Mouse (Mus musculus): ENCODE measurements around the gene Slc22a5. TPM values are rescaled to one million over a fixed set of nuclear protein-coding genes. Genes with fewer than 3 reads are reported as not detected.

The Slc22a5 gene
- polyA plus RNA-seq, 1 experiment from 2014 or later, result 7.9 TPM

DNA sequence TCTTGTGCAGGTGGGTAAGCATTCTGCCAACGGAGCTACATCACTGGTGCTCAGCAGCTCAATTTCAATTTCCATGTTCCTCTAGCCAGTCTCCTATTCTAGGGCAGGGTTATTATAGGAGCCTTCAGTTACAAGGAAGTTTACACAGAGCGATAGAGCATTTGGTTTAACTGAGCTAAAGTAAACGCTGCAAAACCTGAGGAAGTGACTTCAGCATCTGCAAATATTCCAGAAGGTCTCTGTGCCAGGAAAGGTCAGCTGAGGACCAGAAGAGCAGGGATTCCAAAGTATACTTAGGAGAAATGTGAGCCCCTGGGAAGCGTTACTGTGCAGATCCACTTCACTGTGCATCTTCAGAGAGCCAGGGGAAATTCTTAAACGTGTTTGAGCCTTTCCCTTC is 37.8 kb downstream of the Slc22a5 start:
- no peak for ATAC-seq (ENCODE audit: low FRiP score)
- WGBS, result 53% methylated on average over 5 of the region's 5 CpGs
- H3K9me3 ChIP-seq (replicated peaks), result no peaks in the 10 kb centered on the region
- no peak overlapping the region for H3K27ac ChIP-seq
- H3K4me1 ChIP-seq, result no peaks in the 10 kb centered on the region
- H3K36me3 ChIP-seq, result no peaks in the 10 kb centered on the region
- peaks cover 8% of the 10 kb centered on the region; the same call in 1 of the 2 replicates for H3K27me3 ChIP-seq
- H3K9ac ChIP-seq, result no peak overlapping the region
- H3K4me3 ChIP-seq, result no peak overlapping the region
- no peak overlapping the region for H3K4me2 ChIP-seq (replicated peaks)

DNA sequence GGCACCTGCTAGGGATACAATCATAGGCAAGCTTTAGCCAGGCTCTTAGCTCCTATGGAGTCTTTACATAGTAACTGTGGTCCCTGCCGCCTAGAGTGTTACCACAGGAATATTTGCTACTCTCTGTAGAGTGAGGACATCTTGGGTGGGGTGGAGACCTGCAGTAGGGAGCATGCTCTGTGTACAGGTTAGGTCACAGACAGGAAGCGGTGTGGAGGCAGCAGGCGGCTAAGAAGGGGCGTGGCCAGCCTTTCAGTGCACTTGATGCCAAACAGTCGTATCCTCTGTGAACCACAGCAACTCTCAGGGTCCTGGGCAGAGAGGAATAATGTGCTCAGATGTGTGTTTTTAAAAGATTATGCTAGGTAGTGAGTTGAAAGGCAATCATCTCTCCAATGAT is 39.7 kb downstream of the Slc22a5 start:
- no peaks in the 10 kb centered on the region for H3K27me3 ChIP-seq
- no peaks in the 10 kb centered on the region for H3K9me3 ChIP-seq (replicated peaks)
- H3K27ac ChIP-seq, result no peak overlapping the region
- H3K4me2 ChIP-seq (replicated peaks), result no peak overlapping the region
- H3K4me3 ChIP-seq, result no peak overlapping the region
- no peaks in the 10 kb centered on the region for H3K4me1 ChIP-seq
- H3K36me3 ChIP-seq, result no peaks in the 10 kb centered on the region
- H3K9ac ChIP-seq, result no peak overlapping the region
- ATAC-seq (ENCODE audit: low FRiP score), result no peak
- WGBS, result 40% methylated on average over 5 of the region's 5 CpGs

DNA sequence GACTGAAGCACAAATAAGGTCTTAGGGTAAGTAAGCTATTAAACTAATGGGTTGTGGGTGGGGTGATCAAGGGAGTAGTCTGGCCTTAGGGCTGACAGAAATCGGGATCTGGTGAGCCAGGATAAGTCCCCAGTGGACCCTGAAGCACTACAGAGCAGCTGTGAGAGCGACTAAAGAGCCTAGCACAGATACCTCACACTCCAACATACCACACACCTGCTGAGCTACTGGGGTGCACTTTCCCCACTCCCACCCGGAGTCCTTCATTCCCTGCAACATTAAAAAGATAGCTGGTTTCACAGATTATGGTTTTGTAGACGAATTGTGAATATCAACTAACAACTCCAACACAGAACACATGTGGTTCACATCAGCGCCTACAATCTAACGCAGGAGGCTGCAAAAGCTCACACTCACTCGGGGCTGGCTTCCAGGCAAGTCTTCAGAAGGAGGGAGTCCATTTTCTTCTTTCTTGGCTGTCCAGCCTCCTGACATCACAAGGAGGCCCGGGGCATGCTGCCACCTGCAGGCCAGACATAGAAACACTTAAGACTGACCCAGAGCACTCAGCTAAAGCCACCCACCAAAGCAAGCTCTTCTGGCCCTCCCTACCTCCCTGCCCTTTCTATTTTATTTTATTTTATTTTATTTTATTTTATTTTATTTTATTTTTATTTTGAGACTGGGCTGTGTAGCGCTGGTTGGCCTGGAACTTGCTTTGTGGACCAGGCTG is 41.7 kb downstream of the Slc22a5 start:
- Histone ChIP-seq H3K4me1 (no peaks in the 10 kb centered on the region), H3K9ac (no peak overlapping the region)

DNA sequence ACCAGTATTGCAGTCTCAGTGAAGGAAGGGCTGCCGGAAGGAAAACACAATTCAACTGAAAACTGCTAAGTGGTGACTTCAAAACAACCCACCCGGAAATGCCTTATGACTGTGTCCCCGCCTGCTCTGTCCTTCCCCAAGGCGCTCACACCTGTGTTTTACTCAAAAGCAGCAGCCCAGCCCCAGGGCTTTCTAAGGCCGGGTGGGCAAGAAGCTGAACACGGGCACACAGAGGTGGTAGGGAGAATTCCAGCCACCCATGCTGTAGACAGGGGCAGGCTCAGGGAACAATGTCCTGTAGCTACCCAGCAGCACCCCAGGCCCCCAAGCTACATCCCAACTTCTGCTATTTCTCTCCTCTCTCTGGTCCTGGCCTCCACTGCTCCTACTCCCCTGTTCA is 45.8 kb downstream of the Slc22a5 start:
- Histone ChIP-seq H3K9ac (no peak overlapping the region), H3K9me3 (replicated peaks) (no peaks in the 10 kb centered on the region), H3K4me3 (no peak overlapping the region), H3K4me2 (replicated peaks) (no peak overlapping the region), H3K4me1 (no peaks in the 10 kb centered on the region), H3K27ac (no peak overlapping the region), H3K36me3 (no peaks in the 10 kb centered on the region), H3K27me3 (no peaks in the 10 kb centered on the region)
- WGBS, result 82% methylated on average over 6 of the region's 6 CpGs
- ATAC-seq (ENCODE audit: low FRiP score), result no peak

More for the DNA sequence above, 41.7 kb downstream of the Slc22a5 start:
- ATAC-seq (ENCODE audit: low FRiP score), result peak; percentile 61; the same call in 1 of the 2 replicates
- no peaks in the 10 kb centered on the region for H3K27me3 ChIP-seq
- no peaks in the 10 kb centered on the region for H3K9me3 ChIP-seq (replicated peaks)
- H3K36me3 ChIP-seq, result no peaks in the 10 kb centered on the region
- H3K27ac ChIP-seq, result no peak overlapping the region
- 35% methylated on average over 9 of the region's 9 CpGs for WGBS
- H3K4me2 ChIP-seq (replicated peaks), result no peak overlapping the region; the same call in 1 of the 2 replicates
- no peak overlapping the region for H3K4me3 ChIP-seq

DNA sequence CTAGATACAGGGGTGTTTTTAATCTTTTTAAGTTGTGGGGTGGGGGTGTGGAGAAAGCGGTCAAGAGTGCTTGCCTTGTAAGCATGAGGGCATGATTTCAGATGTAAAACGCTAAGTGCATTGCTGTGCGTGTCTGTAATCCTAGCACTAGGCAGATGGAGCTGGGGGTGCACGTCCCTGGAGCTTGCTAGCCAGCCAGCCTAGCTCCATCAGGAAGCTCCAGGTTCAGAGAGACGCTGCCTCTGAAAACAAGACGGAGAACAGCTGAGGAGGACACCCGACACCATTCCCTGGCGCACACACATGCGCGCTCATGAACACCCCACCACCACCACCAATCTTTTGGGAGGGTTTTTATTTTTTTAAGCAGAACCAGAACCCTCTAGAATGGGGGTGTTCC is 48.4 kb downstream of the Slc22a5 start:
- H3K4me3 ChIP-seq, result no peak overlapping the region
- H3K4me1 ChIP-seq, result no peaks in the 10 kb centered on the region
- H3K4me2 ChIP-seq (replicated peaks), result no peak overlapping the region
- no peaks in the 10 kb centered on the region for H3K9me3 ChIP-seq (replicated peaks)
- no peaks in the 10 kb centered on the region for H3K27me3 ChIP-seq
- WGBS, result 64% methylated on average over 10 of the region's 10 CpGs
- no peak overlapping the region for H3K27ac ChIP-seq
- H3K36me3 ChIP-seq, result no peaks in the 10 kb centered on the region
- H3K9ac ChIP-seq, result no peak overlapping the region
- ATAC-seq (ENCODE audit: low FRiP score), result no peak

DNA sequence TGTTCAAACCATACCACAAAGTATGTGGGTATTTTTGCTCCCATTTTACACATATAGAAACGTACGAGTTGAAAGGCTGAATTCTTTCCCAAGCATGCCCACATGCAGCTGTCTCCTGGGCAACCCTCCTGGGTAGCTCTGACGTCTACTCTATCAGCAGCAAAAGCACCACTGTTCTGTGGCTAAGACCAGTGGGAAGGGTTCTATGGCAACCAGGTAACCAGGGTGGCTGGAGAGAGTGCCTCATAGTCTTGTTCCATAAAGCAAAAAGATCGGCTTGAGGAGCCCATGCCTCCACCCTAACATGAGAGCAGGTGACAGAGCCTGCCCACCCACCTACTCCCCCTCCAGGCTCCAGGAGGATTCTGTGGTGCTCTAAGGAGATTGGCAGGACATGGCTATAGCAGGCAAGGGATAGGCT is 49.3 kb downstream of the Slc22a5 start:
- Histone ChIP-seq H3K4me3 (no peak overlapping the region), H3K9ac (no peak overlapping the region), H3K36me3 (no peaks in the 10 kb centered on the region), H3K4me2 (replicated peaks) (no peak overlapping the region), H3K4me1 (no peaks in the 10 kb centered on the region), H3K27ac (no peak overlapping the region), H3K27me3 (no peaks in the 10 kb centered on the region), H3K9me3 (replicated peaks) (no peaks in the 10 kb centered on the region)
- ATAC-seq (ENCODE audit: low FRiP score), result no peak
- 50% methylated on average over 4 of the region's 4 CpGs for WGBS

DNA sequence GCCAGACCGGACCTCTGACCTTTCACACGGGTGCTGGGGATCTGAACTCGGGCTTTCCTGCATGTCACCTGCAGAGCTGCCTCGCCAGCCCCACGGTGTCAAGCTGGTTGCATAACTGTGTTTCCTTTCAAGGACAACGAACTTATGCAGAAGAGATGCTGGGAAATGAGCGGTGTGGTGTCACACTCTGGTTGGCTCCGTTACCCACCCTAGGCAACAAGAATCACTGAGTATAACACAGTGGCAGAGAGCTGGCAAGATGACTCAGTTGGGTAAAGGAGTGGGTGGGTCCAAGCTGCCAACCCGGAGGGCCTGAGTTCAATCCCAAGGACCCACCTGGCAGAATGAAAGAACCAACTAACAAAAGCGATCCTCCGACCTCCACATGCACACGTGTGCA is 49.9 kb downstream of the Slc22a5 start:
- H3K27ac ChIP-seq, result no peak overlapping the region
- H3K4me3 ChIP-seq, result no peak overlapping the region
- H3K36me3 ChIP-seq, result no peaks in the 10 kb centered on the region
- no peak overlapping the region for H3K9ac ChIP-seq
- 83% methylated on average over 12 of the region's 12 CpGs for WGBS
- H3K4me2 ChIP-seq (replicated peaks), result no peak overlapping the region
- H3K9me3 ChIP-seq (replicated peaks), result no peaks in the 10 kb centered on the region
- H3K4me1 ChIP-seq, result no peaks in the 10 kb centered on the region
- no peaks in the 10 kb centered on the region for H3K27me3 ChIP-seq
- no peak for ATAC-seq (ENCODE audit: low FRiP score)

DNA sequence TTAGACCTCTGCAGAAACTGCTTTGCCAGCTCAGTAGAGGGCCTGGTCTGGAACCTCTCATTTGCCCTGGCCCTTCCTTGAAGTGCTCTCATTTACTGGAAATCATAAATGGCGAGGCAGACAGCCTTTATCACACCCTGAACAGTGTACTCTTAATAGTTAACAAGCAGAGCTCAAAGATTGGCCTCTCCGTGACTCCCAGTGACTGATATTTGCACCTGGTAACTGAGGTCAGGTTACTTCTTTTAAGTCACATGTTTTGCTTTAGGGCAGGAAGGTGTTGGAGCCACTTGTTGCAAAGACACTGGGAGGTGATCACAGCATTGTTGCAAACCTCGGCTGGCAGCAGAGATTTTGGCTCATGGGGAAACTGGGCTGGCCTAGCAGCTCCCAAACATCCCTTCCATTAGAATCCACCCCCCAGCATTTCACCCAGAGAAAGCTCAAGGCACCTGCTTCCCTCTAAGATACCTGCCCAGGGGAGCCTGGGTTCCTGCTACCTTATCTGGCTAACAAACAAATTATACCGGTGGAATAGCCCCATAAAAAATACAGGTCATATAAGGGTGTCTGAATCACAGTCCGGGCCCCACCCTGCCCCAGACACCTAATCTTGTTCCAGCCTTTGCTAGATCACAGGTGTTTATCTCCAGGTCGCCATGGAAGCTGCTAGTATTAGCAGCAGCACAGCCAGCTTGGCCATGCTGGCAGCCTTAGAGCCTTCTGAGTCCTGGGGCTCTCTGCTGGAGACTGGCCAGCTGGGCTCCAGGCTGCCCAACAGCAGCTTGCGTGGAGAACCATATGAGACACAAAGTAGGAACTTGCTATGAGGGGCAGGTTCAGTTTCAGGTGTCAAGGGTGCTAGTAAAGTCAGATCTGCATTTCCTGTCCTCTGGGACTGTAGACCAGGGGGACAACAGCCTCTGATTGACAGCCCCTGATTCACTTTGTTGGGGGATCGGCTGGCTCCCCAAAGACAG is 51.5 kb downstream of the Slc22a5 start:
- Histone ChIP-seq H3K27me3 (no peaks in the 10 kb centered on the region), H3K4me3 (no peak overlapping the region), H3K9ac (no peak overlapping the region), H3K4me2 (replicated peaks) (no peak overlapping the region), H3K9me3 (replicated peaks) (no peaks in the 10 kb centered on the region), H3K27ac (no peak overlapping the region), H3K4me1 (no peaks in the 10 kb centered on the region), H3K36me3 (no peaks in the 10 kb centered on the region)
- ATAC-seq (ENCODE audit: low FRiP score), result no peak
- WGBS, result 65% methylated on average over 8 of the region's 8 CpGs

DNA sequence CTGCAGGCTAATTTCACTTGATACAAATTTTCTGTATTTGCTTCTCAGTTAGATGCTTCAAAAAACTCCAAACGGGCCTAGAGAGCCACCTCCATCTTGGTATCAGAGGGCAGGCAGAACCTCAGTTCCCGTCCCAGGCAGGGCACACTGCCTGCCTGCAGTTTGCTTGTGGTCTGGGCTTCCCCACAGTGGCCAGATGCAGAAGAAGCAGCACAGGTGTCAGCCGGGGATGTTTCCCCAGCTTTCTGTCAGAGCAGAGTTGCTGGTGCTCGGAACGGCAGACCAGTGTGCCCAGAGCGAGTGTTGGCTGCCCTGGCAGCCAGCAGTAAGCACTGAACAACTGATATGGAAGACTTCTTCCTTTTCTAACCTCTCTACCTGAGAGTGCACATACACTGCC is 52.3 kb downstream of the Slc22a5 start:
- H3K27ac ChIP-seq, result no peak overlapping the region
- H3K4me2 ChIP-seq (replicated peaks), result no peak overlapping the region
- no peaks in the 10 kb centered on the region for H3K9me3 ChIP-seq (replicated peaks)
- H3K4me3 ChIP-seq, result no peak overlapping the region
- ATAC-seq (ENCODE audit: low FRiP score), result no peak
- H3K4me1 ChIP-seq, result no peaks in the 10 kb centered on the region
- H3K9ac ChIP-seq, result no peak overlapping the region
- WGBS, result 74% methylated on average over 6 of the region's 6 CpGs
- no peaks in the 10 kb centered on the region for H3K27me3 ChIP-seq
- H3K36me3 ChIP-seq, result no peaks in the 10 kb centered on the region

DNA sequence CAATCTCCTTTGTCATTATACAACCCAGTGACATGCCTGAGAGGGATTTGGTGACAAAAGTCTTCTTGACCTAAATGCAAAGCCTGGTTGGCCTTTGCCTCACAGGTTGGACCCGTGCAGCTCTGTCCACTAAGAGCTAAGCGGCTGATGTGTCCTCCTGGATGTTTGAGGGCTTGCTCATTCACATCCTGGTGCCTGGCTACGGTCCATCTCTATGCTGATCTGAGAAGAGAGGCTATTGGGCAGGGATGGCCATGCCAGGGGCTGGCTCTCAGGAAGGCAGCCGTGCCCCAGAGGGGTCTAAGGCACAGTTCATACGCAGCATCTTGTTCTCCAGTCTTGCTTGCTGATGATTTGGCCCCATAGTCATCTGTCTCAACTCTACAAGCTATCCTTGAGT is 53.7 kb downstream of the Slc22a5 start:
- no peaks in the 10 kb centered on the region for H3K4me1 ChIP-seq
- H3K4me2 ChIP-seq (replicated peaks), result no peak overlapping the region
- H3K27me3 ChIP-seq, result no peaks in the 10 kb centered on the region
- H3K36me3 ChIP-seq, result no peaks in the 10 kb centered on the region
- no peak for ATAC-seq (ENCODE audit: low FRiP score)
- H3K9me3 ChIP-seq (replicated peaks), result no peaks in the 10 kb centered on the region
- 89% methylated on average over 5 of the region's 5 CpGs for WGBS
- no peak overlapping the region for H3K9ac ChIP-seq
- H3K27ac ChIP-seq, result no peak overlapping the region
- no peak overlapping the region for H3K4me3 ChIP-seq

DNA sequence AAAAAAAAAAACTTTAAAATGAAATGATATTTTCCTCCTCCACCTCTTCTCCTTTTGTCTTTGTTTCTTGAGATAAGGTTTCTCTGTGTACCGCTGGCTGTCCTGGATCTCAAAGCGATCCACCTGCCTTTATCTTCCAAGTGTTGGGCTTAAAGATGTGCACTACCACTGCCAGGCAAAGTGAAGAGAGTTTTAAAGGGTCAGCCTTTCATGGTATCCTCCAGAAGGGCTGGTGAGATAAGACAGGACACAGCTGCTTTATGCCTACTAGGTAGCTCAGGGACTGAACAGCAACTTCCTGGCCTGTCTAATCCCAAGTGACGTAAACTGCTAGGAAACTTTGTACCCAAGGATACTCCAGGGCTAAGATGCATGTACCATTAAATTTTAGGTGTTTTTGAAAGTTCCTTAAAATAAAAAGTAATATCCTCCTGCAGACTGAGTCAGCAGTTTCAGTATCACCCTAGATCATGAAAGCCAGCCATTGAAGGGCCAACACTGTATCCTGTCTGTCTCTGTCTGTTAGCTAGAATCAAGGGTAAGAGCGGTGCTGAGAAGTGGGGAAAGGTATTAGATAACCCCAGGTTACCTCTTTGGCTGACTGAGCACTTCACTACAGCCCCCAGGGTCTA is 56.0 kb downstream of the Slc22a5 start:
- no peaks in the 10 kb centered on the region for H3K4me1 ChIP-seq
- no peaks in the 10 kb centered on the region for H3K36me3 ChIP-seq
- H3K4me2 ChIP-seq (replicated peaks), result no peak overlapping the region
- no peaks in the 10 kb centered on the region for H3K27me3 ChIP-seq
- 89% methylated on average over 4 of the region's 4 CpGs for WGBS
- no peak for ATAC-seq (ENCODE audit: low FRiP score)
- no peak overlapping the region for H3K27ac ChIP-seq
- H3K9ac ChIP-seq, result no peak overlapping the region
- H3K9me3 ChIP-seq (replicated peaks), result no peaks in the 10 kb centered on the region
- H3K4me3 ChIP-seq, result no peak overlapping the region

DNA sequence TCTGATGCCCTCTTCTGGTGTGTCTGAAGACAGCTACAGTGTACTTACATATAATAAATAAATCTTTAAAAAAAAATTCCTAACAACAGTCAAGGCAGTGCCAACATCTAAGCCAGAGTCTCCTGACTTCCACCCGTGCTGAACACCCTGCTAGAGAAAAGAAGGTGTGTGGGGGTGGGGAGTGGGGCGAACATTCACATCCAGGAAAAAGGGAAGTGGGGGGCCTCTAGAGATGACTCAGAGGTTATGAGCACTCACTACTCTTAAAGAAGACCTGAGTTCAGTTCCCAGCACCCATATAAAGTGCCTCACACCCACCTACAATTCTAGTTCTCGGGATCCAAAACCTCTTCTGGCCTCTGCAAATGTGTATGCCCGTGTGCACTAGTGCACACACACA is 66.1 kb downstream of the Slc22a5 start:
- 88% methylated on average over 4 of the region's 4 CpGs for WGBS
- H3K36me3 ChIP-seq, result no peaks in the 10 kb centered on the region
- no peak overlapping the region for H3K4me3 ChIP-seq
- no peak overlapping the region for H3K27ac ChIP-seq
- H3K9ac ChIP-seq, result no peak overlapping the region
- no peaks in the 10 kb centered on the region for H3K4me1 ChIP-seq
- no peaks in the 10 kb centered on the region for H3K27me3 ChIP-seq
- ATAC-seq (ENCODE audit: low FRiP score), result no peak
- no peaks in the 10 kb centered on the region for H3K9me3 ChIP-seq (replicated peaks)
- H3K4me2 ChIP-seq (replicated peaks), result no peak overlapping the region
